Mouse (Mus musculus): ENCODE results near the gene Gna13.

DNA sequence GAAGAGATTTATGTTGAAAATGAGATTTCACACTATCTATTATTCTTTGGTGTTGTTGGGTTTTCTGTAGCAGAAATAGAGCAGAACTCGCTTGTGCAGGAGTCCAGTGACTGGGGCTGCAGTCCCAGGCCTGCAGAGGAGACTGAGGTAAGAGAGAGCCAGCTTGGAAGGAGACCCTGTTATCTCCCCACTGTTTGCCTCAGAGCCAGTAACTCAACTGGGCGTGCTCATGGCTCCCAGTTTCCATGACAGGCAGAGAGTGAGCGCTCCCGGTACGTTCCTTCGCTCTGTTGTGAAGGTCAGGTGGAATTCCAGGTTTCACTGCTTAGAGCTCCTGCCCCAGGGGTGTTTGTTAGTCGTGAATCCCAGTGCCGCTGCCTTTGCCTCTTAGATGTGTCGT is 30.0 kb downstream of the Gna13 start:
- TF ChIP-seq POLR2A (IDR thresholded peaks at IDR 0.05; ENCODE audit: low read depth, low read length) (no peak), CTCF (IDR thresholded peaks at IDR 0.05; ENCODE audit: extremely low read depth, insufficient read depth, insufficient read length, insufficient replicate concordance) (no peak)

Measured in spleen, adult 2 months (tissue).